Mouse (Mus musculus) layer of hippocampus, postnatal 14 days (tissue): Measurements from ENCODE around the gene Ttc41. TPM values are rescaled to one million over a fixed set of nuclear protein-coding genes. Genes with fewer than 3 reads are reported as not detected.

ENCODE experiments used
- DNase-seq, 2 experiments: peaks; one replicate each; pipeline ENCODE4 v3.0.0; 2021 to 2022; ENCODE audit warnings: low spot score in 2 of 2, mixed read lengths in 1 of 2
- total RNA-seq, 2 experiments: library from RNA; stranded (reverse); gene quantifications; 2 replicates each; pipeline ENCODE4 v1.2.3; 2021

Ttc41 gene
- total RNA-seq, 2 experiments from 2014 or later = 1.4 to 1.9 TPM

GRCm38 (mm10) chr10:86744306-86744705 lies 38.7 kb downstream of the Ttc41 start:
- no peak for DNase-seq

GRCm38 (mm10) chr10:86755816-86756502 lies 50.3 kb downstream of the Ttc41 start:
- DNase-seq = no peak

- no peak for DNase-seq
Observed at GRCm38 (mm10) chr10:86757724-86758123, 52.1 kb downstream of the Ttc41 start.

GRCm38 (mm10) chr10:86758211-86758610 lies 52.6 kb downstream of the Ttc41 start:
- DNase-seq = no peak

GRCm38 (mm10) chr10:86761236-86761635 lies 55.6 kb downstream of the Ttc41 start:
- no peak for DNase-seq

- no peak for DNase-seq
Observed at GRCm38 (mm10) chr10:86761722-86762383, 56.2 kb downstream of the Ttc41 start.

GRCm38 (mm10) chr10:86762384-86762730 lies 56.7 kb downstream of the Ttc41 start:
- no peak for DNase-seq

- DNase-seq = no peak
Observed at GRCm38 (mm10) chr10:86763672-86764071, 58.1 kb downstream of the Ttc41 start, which contains the start of gene Gm49358. TSS of gene Gm49358 (plus strand) at chr10:86763972.

GRCm38 (mm10) chr10:86765344-86765966 lies 59.8 kb downstream of the Ttc41 start:
- DNase-seq = no peak

GRCm38 (mm10) chr10:86769216-86769615 lies 63.6 kb downstream of the Ttc41 start:
- no peak for DNase-seq

- no peak for DNase-seq
Observed at GRCm38 (mm10) chr10:86769797-86770196, 64.2 kb downstream of the Ttc41 start.

GRCm38 (mm10) chr10:86771701-86772100 lies 66.1 kb downstream of the Ttc41 start:
- no peak for DNase-seq

GRCm38 (mm10) chr10:86772231-86772631 lies 66.6 kb downstream of the Ttc41 start:
- no peak for DNase-seq

GRCm38 (mm10) chr10:86773360-86773759 lies 67.7 kb downstream of the Ttc41 start:
- no peak for DNase-seq

GRCm38 (mm10) chr10:86776281-86776680 lies 70.7 kb downstream of the Ttc41 start:
- DNase-seq = no peak

- DNase-seq = no peak
Observed at GRCm38 (mm10) chr10:86777614-86778319, 72.2 kb downstream of the Ttc41 start.

- peak; percentile 88 to 93 for DNase-seq
Observed at GRCm38 (mm10) chr10:86778398-86779116, 72.9 kb downstream of the Ttc41 start, which contains the start of gene Nt5dc3. TSS of gene Nt5dc3 (plus strand) at chr10:86779005.

- no peak for DNase-seq
Observed at GRCm38 (mm10) chr10:86779117-86779755, 73.6 kb downstream of the Ttc41 start.

- no peak for DNase-seq
Observed at GRCm38 (mm10) chr10:86779816-86780500, 74.3 kb downstream of the Ttc41 start.

GRCm38 (mm10) chr10:86781641-86782040 lies 76.0 kb downstream of the Ttc41 start:
- DNase-seq = no peak
